Mouse (Mus musculus): ENCODE results near the gene Snx10.
"Not testable (repeated sequence)": the region's sequence is repeated elsewhere in the genome, so short reads cannot be mapped to it uniquely, and the experiment has no call there.

Snx10 gene

DNA sequence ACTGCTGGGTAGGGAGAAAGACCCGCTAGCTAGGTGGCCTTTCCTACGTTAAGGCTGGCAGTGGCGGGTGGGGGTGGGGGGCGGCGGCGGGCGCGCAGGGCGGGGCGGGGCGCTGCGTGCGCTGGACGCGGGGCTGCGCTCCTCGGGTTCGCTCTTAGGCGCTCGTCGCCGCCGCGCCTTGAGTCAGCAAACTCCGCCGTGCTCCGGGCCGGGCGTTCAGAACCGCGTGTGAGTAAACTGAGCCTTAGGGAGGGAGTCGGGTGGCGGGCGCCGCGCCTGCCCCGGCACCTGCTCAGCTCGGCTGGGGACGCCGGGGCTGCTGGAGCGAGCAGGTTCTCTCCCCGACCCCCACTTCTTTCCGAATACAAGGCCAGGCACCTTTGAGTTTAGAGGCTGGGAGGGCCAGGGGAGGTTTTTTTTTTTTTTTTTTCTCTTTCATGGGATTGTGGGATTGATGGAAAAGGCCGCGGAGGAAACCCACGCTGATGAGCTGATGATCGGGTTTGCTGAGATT is at the start of gene Snx10:
Gene Snx10 (plus strand): TSS at position 95 of the 514 bp plus-strand sequence.
- DNase-seq: peak; percentile 66

DNA sequence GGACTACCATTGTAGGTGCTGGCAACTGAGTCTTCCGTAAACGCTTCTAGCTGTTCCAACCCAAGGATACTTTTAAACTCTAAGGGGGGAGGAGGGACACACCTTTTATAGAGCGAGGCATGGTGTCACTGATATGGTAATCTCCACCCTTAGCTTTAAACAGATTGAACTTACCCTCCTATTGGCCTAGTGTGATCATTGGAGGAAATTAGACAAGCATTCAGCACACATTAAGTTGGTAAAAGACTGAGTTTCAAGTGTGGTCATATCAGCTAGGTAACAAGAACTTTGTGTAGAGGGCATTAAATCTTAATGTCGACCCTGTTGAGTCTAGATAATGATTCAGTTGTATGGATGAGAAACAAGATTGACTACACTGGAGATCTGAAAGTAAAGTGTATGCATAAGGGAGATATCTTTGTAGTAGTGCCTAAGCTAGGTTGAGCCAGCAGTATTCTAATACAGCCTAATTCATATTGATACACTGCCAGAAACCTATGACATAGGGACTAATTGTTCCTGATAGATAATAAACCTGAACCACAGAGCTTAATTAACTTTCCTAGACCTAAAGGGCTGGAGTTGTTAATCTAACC is 44.5 kb upstream of the Snx10 start:
- no peak for DNase-seq

DNA sequence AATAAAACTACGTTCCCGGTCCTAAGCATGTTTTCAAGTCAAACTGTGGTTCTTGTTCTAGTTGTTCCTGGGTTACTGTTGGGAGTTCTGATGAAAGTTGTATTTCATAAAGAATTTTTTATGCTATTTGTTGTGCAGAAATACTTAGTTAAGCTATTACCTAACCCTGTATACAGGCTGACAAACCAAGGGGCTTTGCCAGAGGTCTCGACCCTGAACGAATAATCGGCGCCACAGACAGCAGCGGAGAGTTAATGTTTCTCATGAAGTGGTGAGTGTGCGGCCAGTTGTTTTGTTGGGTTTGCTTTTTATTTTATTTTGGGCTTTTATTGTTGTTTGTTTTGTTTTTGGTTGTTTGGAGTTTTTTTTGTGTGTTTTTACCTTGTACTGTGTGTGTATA is 42.2 kb upstream of the Snx10 start:
- no peak for DNase-seq

DNA sequence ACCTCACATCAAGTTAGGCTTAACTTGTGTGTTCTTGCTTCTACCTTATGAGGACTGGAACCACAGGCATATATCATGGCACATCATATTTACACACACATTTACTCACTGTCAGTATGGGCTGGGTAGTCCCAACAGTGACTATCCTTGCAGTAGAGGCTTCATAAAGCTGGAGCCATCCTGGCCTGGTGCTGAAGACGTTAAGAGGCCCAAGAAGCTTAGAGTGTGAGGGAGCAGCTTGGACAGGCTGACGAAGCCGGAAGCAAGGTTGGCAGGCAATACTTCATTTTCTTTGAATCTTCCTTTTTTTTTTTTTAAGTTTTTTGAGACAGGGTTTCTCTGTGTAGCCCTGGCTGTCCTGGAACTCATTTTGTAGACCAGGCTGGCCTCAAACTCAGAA is 39.8 kb upstream of the Snx10 start:
- no peak for DNase-seq

DNA sequence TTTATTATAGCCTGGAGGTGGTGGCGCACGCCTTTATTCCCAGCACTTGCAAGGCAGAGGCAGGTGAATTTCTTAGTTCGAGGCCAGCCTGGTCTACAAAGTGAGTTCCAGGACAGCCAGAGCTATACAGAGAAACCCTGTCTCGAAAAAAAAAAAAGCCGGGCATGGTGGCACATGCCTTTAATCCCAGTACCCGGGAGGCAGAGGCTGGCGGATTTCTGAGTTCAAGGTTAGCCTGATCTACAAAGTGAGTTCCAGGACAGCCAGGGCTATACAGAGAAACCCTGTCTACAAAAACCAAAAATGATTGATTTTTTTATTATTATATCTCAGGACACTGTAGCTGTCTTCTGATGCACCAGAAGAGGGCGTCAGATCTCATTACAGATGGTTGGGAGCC is 39.1 kb upstream of the Snx10 start:
- not testable (repeated sequence) for DNase-seq

DNA sequence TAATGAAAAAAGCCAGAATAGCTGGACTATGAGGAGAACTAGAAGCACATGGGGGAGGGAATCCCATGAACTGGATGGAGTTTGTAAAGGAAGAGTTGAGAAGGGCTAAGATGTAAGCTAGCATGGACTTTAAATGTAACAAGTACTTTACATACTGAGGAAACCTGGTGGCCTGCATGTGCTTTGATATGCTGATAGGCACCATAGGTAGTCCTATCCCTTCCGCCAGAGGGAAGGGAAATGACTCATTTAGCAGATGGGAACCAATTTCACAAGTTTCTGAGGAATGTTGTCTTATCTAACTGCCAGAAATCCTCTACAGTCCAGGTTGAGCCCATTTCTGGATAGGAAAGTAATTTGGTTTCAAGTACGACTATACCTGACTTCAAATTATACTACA is 38.1 kb upstream of the Snx10 start:
- DNase-seq: no peak

DNA sequence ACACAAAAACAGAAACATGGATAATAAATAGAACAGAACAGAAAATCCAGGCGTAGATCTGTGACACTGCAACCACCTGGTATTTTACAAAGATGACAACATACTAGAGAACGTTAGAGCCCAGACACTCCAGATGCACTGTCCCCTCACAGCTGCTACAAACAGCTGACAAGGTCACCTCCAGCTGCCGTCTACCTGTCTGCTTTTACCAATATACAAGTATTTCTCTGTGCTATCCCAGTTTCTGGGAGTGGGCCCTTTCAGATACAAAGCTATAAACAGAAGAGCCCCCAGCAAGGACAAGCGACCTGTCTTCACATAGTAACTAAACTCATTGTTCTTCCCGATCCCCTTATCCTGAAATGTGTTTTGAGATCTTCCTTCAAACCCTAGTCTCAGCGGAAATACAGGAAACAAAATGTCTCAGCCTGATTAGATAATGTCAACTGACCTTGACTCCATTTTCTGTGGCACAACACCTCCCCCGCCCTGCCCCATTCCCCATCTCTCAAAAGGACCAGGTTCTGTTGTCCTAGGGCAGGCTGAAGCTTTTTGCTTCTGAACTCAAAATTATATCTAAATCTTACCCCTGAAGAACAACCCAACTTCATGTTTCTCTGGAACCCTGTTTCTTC is 37.5 kb upstream of the Snx10 start:
- DNase-seq: no peak

DNA sequence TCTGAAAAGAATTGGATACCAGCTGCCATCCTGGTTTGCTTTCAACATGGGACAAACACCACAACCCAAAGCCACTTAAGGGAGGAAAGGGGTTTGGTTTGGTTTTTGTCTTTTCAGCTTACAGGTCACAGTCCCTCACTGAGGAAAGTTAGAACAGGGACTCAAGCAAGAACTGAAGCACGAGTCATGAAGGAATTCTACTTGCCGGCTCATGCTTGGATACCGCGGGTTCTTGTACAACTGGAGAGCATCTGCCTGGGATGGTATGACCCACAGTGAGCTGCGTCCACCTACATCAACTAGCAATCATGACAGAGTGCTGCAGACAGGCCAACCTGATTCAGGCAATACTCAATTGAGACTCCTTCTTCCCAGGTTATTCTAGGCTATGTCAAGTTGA is 37.0 kb upstream of the Snx10 start:
- no peak for DNase-seq

DNA sequence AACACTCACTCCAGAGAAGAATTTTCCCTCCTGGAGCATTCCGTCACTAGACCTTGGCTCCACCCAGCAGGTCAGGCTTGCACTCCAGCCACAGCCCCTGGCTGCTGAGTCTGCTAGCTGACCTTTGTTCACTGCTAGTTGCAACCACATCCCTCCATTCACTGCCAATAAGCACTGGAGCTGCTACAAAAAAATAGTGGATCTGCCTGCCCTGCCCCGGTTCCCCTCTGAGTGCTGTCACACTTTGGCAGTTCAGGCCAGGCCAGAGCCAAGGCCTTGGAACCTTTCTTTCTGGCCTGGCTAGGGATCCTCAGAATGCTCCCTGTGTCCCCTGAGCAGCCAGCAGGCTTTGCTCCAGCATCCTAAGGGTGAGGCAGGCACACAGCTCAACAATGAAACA is 33.9 kb upstream of the Snx10 start:
- DNase-seq: no peak

DNA sequence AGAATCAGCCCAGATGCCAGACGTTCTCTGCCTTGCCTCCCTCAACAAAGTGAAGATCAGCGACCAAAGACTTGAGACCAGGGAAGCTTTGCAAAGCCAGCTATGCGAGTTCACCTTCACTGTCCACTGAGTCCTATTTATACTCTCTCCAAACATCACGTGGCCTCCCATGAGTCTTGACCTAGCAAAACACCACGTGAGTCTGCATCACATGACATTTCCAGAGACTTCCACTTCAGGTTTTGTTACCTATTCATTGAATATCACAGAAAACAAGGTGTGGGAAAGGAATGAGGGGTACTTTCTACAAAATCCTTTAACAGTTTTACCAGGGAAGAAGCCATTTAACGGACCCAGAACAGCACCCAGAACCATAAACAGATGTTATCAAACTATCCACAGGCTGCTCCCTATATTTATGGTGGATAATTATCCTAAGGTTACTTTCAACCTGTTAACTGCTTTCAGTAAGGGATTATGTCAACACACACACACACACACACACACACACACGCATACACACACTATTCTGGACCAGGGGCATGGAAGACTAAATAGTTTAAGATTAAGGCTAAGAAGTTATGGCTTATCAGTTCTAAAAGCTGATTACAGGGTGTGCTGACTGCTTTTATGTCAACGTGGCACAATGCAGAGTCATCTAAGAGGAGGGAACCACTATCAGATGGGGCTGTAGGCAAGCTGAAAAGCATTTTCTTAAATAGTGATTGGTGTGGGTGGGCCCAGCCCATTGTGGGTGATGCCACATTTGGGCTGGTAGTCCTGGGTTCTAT is 26.2 kb upstream of the Snx10 start:
- DNase-seq: no peak

DNA sequence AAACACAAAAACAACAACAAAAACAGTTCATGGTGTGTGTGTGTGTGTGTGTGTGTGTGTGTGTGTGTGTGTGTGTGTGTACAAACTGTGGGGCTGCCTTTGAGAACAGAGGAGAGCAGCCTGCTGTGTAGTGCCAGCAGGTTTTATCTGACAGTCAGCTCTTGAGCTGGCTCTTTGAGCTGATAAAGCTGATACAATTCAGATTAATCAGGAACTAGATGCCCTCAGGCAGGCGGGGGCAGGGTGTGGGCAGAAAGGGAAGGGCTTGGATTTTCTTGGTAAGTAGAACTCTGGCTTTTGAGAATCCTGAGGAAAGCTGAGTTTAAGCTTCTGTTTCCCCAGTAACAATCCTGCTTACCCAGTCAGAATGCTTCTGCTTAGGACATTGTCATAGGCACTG is 18.0 kb upstream of the Snx10 start:
- DNase-seq: no peak

DNA sequence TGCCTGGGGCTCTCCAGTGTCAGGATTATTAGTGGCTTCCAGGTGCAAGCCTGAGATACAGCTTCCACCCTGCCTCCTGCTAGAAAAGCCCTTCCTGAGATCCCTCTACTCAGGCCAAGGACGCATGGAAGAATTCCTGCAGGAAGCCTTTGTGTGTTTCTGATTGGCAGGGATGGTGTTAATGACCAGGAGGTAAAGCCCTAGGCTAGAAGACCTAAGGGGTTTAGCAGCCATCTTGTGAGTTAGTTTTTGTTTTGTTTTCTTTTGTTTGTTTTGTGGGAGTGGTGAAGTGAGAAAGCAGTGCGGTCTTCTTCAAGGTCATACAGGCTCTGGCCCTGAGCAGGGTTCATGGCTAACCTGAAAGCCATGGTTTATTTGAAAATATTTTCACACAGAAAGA is 16.1 kb upstream of the Snx10 start:
- DNase-seq: no peak

DNA sequence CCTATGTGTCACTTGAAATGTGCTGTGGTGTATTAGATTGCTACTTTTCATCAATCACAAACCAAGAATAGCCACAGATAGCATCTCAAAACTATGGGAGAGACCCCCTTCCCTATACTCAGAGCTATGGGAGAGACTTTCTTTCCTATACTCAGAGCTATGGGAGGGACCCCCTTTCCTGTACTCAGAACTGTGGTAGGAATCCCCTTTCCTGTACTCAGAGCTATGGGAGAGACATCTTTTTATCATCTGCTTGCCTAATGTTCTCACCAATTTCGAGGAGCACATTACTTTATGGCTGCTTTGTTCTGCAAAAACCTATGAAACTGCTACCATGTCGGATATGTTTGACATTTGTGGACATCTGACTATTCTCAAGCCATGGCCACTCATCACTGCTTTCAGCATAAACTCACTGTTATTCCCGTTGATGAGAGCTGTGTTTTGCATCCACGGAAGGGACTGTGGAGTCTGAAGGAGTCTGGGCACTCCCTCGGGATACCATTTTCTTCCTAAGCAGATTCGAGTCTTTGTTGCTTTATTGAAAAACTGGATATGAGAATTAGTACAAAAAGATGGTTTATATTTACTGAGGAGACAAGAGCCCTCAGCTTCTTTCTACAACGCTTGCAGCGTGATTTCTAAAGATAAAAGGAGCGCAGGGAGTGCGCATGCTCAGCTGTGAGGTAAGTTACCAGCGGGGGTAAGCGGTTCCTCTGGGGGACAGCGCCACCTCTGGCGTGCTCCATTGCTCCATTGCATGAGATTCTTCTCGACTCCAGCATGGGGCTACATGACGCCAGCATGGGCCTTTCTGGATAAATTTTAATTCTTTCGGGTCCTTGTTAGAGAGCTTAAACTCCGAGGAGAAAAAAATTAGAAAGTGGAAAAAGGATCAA is 14.7 kb upstream of the Snx10 start:
- DNase-seq: peak; percentile 86

DNA sequence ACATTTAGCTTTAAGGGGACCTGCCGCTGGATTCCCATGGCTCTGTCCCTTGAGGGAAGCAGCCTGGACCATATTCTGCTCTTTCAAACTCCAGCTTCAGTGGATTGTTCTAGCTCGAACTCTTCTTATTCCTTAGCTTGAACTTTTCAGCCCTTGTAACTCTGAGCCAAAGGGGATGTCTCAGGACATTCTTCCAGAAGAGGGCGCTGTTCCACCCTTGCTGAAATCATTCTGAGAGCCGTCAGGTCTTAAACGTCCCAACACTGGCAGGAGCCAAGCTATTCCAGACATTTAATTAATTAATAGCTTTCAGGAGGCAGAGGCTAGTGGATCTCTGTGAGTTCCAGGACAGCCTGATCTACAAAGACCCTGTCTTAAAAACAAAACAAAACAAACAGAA is 13.6 kb upstream of the Snx10 start:
- peak; percentile 51 for DNase-seq

DNA sequence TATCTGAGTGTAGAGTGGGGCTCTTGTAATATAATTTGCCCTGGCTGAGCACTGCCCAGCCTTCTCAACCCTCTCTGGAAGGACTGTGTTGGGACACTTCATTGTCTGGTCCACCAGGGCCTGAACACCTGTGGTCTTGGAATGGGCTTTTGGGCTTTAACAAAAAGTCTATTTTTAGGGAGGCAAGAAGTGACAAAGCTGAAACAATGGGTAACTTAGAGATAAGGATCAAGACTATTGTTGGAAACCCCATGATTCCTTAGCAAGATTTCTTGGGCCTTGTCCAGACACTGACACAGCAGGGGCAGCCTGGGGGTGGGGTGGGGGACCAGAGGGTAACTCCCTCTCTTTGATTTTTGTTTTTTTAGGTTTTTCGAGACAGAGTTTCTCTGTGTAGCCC is 12.8 kb upstream of the Snx10 start:
- DNase-seq: no peak

DNA sequence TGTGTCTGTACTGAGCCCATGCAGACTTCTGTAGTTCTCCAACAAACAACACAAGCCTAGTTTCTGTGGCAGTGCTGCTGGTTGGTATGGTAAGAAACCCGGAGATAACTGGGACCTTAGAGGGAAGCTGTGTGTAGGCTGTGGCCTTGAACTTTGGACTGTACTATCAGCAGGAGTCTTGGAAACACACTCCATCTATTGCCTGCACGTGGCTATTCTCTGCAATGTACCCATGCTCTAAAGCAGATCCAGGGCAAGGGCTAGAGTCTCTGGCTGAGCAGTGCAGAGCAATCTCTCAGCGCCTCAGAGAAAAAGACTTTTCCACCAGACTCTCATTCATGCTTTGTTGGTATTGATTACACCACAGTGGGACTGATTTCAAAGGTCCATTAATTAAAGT is 10.0 kb upstream of the Snx10 start:
- no peak for DNase-seq

DNA sequence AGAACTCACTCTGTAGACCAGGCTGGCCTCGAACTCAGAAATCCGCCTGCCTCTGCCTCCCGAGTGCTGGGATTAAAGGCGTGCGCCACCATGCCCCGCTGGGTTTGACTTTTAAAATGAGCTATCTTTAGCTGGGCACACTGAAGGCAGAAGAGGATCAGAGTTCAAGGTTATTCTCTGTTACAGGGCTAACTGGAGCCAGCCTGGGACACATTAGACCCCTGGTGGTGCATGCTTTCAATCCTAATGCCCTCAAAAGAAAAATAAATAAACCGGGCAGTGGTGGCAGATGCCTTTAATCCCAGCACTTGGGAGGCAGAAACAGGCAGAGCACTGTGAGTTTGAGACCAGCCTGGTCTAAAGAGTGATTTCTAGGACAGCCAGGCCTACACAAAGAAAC is 8.8 kb upstream of the Snx10 start:
- no peak for DNase-seq

DNA sequence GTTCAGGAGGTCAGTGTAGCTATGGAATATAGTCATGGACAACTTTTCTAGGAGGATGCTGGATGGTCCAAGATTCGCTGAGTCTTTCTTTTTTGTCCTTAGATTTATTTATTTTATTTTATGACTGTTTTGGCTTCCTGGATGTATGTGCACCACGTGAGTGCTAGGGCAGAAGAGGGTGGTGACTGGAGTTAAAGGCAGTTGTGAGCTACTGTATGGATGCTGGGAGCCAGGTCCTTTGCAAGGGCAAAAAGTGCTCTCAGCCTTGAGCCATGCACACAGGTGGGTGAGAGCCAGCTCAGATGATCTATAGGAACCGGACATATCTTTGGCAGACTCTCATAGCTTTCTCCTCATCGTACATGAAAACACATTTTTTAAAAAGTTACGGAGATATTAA is 391 bp upstream of the Snx10 start:
- DNase-seq: no peak

DNA sequence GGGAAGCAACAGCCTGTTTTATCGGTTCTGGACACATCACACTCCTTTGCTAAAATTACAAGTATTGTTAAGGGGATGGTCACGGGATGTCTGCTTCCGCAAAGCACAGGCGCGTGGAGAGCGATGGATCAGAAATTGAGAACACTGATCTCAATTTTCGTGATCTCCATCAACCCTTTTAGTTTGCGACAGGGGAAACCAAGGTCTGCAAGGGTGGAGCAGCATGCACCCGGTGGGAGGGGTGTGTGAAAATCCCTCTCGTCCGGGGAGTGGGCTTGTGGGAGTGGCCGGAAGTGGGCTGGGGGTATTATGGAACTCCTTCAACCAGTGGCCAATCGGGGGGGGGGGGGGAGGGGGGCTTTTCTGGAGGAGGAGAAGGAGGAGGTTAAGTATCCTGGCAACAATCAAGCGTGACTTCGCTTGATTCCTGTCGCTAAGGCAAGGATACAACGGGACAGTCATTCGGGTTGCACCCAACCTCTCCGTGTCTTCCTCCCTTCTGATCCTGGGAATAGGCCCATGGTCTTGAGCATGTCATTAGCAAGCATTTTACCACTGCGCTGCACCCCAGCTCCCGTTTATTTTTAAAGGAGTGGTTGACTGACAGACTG is 725 bp downstream of the Snx10 start:
- DNase-seq: peak; percentile 51

DNA sequence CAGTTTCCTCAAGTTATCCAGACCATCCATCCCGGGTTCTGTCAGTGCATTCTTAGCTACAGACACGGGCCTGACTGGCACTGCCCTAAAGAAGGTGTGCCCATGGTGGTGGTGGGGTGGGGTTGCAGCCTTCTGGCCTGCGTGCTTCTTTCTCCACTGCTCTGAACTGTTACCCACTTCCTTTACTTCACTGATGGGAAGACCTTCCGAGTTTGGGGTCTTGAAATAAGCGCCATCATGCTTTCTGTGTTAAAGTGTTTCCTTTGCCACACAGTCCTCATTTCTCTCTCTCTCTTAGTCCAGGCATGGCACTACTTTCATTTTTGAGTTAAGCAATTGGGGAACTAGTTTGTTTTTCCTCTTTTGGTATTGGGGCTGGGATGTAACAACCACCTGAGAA is 1.3 kb downstream of the Snx10 start:
- DNase-seq: no peak

DNA sequence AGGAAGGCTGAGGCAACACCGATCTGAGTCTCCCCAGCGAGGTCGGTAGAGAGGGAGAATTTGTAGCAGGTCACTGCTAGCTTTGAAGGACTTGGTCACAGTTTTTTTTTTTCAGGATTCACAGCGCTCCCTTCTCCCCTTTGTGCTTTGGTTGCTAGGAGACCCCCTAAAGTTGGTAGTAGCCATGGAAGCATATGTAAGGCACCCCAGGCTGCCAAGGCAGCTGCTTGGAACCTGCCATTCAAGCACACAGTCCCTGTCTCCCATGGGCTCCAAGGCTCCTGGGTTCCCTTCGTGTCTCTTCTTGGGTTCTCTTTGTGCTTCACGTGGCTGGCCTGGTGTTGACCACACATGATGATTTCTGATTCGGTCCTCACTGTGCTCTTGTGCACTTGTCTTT is 5.8 kb downstream of the Snx10 start:
- DNase-seq: no peak

DNA sequence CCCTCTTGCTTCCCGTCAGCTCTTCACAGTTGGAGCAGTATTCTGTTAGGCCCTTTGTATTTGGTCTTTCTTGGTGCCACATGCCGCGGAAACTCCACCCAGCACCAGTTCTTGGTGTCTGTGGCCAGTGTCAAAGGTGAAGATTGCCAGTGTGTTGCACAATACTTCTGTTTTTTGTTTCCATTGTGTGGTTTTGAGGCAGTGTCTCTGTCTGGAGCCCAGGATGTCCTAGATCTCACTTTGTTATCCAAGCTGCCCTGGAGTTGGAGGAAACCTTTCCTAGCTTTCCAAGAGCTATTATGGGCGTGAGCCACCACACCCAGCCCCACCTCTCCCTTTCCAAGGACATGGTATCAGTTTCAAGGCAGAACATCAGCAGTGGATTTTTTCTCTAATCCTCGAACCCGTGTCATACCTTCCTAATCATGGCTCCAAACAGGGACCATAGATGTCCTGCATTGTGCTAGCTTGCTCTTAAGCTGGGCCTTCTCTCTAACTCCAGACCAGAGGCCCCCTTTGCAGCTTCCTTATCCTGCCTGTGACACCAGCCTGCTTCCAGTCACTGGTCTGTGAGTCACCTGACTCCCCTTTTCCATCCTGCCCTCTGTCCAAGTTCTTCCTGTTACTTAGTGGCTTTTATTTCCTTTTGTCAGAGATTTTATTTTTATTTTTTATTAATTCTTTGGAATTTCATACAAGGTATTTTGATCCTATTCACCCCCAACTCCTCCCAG is 9.9 kb downstream of the Snx10 start:
- no peak for DNase-seq

Data from right cerebral cortex, postnatal 4 days (tissue).